Mouse (Mus musculus) cerebellum, adult 18-20 months (tissue): ENCODE measurements around the gene S100pbp.

Experiments
- DNase-seq, 2 experiments: peaks; one replicate each; pipeline ENCODE4 v3.0.0; 2021

The S100pbp gene

DNA sequence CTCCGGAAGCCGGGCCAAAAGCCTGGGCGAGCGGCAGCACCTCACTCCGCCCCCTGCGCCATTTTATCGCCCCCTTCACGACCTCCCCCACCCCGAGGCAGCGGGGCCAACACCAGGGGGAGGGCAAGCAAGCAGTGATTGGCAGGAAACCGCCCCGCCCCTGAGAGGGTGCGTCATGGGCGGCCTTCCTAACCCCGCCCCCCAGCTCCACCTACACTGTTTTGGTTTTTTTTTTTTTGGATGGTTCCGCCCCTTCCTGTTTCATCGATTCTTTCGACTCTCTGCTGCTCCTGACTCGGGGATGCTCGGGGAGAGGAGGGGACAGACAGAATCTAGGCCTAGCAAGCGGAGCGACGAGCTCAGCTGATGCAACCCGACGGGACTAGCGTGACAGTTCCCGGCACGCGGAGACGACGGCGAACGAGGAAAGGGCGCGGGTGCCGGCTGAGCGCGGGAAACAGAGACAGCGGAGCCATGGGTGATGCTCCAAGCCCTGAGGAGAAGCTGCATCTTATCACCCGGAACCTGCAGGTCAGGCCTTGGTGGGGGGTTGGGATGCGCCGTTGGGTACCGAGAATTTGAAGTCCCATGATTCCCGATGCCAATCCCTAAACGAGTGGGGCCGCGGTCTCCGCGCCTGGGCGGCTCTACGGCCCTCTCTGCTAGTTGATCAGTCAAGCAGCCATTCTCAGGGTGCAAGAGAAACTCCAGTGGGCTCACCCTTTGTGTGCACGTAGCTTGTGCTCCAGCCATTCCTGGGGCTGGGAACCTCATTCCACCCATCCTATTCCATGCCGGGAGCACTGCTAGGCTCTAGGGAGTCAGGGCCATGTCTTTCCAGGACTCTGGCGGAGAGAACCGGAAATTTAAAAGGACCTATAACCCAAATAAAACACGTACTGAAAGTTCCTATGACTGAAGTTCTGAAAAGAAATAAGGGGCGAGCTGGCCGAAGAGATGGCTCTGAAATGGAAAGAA lies at the start of gene S100pbp, which contains the start of gene Yars:
TSS of gene S100pbp (minus strand) at position 186 of the 978 bp plus-strand sequence.
TSS of gene Yars (plus strand) at position 219 of the 978 bp plus-strand sequence.
- peak; percentile 96 to 98 for DNase-seq

DNA sequence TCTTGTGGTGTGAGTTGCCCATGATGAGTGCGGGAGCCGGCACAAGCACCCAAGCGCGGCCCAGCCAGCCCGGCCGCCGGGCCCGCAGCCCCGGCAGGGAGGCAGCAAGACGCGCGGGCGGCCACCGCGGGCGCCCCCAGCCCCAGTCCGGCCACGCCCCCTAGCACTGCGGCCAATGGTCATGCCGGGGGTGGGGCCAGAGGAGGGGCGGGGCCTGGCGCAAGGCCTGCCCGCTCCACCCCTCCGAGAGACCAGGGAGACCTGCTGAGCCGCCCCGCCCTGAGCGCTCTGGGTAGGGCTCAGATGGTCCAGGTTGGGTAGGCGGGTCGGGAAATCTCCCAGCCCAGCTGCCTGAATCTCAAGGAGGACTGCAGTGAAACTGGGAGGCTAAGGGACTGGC lies 49.5 kb upstream of the S100pbp start:
- DNase-seq: peak; percentile 80 to 85

DNA sequence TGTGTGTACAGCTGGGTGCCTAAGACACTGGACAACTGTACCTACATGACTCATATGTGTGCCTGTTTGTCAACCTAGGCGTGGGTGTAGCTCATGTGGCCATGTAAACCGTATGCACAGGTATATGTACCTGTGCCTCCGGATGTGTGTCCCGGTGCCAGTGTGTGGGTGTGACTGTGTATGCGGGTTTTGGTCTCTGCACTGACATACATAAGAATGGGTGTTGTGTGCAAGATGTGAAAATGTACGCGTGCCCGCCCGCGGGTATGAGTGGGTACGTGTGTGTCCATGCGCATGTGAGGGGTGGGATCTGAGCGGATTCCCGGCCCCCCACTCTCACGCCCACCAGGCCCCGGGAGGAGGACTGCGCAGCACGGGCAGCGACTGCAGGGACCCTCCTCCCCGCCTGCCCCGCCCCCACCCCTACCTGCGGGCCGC lies 49.1 kb upstream of the S100pbp start:
- peak in 1 of 2 experiments; percentile 52 for DNase-seq

DNA sequence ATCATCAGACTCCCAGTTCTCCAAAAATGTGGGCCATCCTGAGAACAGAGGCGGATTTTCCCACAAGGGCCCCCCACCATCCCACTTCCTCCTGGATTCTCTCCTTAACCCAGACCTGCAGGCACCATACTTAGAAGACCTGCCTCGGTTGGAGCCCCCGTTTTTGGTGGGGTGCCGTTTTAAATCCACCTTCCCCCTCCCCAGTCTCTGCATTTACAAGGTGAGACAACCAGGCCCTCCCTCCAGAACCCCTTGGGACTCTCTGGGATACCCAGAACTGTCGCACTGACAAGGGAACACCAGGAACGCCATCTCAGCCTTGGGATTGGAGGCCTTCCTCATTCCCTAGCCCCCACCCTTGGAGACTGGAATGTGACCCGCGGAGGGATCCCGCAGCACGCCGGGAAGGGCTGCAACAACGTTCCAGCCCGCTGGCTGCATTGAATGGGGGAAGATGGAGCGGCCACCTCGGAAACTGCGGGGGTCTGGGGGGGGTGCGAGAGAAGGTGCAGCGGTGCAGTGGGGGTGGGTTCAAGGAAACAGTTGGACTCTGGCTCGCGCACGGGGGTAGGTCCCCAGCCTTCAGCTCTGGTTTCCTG lies 48.4 kb upstream of the S100pbp start:
- DNase-seq: peak in 1 of 2 experiments; percentile 41

GRCm38 (mm10) chr4:129236236-129236813 lies 46.8 kb upstream of the S100pbp start:
- DNase-seq: no peak

GRCm38 (mm10) chr4:129235147-129235546 lies 45.6 kb upstream of the S100pbp start:
- no peak for DNase-seq

GRCm38 (mm10) chr4:129234488-129234887 lies 45.0 kb upstream of the S100pbp start:
- DNase-seq: no peak

- DNase-seq: no peak
Observed at GRCm38 (mm10) chr4:129232561-129233360, 43.2 kb upstream of the S100pbp start.

- DNase-seq: no peak
Observed at GRCm38 (mm10) chr4:129231594-129232450, 42.3 kb upstream of the S100pbp start.

DNA sequence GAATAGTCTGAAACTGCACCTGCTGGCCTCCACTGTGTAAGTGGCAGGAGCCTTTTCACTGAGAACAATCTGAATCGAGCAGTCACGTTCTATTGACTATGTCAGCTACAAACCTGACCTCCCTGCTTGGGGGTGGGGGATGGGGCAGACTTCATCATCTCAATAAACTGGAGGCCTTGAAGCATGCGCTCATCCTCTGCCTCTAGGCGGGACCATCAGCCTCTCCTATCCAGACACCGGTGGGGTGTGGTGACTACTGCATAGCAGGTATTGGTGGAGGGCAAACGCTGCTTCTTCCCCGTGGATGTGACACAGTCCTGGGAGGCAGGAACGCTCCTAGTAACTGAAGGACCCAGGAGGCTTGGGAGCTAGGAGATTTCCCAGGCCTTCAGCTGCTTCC lies 41.4 kb upstream of the S100pbp start:
- no peak for DNase-seq

DNA sequence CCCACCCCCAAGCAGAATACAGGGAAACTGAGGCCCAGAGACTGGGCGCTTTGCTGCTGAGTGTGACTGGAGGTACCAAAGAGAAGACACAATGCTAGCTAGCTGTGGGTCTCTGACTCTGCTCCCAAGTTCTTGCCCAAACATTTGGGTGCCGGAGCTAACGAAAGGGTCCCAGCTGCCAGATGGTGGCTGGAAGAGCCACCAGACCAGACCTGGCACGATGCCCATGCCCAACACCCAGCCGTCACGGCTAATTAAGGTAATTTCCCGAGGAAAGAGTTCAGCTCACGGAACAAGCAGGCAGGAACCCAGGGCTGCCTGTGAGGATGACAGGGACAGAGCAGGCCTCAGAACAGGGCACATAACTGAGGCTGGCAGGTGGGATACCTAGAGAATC lies 38.5 kb upstream of the S100pbp start:
- DNase-seq: peak in 1 of 2 experiments; percentile 59

- DNase-seq: peak in 1 of 2 experiments; percentile 69
Observed at GRCm38 (mm10) chr4:129227170-129227984, 37.9 kb upstream of the S100pbp start.

DNA sequence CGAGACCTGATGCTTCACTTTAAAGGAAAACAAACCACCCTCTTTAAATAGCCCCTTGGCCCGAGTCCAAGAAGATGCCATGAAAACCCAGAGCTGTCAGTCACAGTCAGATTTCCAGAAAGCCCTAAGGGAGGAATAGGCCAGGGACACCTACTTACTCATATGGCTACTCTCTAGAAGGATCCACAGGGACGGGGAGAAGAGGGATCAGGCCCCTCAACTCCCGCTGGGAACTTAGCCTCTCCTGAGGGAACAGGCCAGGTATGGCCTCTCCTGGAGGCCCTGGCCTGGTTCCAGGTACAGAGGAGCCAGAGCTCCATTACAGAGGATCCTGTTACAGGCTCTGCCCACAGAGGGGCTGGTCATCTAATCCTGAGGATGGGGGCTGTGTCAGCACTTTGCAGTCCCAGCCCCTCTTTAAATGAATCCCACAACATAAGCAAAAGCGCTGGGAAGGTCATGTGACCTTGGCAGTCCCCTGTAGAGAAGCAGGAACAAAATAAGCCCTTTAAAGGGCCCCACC lies 37.0 kb upstream of the S100pbp start:
- peak in 1 of 2 experiments; percentile 59 for DNase-seq

- DNase-seq: peak in 1 of 2 experiments; percentile 54
Observed at GRCm38 (mm10) chr4:129225315-129225714, 35.8 kb upstream of the S100pbp start.

DNA sequence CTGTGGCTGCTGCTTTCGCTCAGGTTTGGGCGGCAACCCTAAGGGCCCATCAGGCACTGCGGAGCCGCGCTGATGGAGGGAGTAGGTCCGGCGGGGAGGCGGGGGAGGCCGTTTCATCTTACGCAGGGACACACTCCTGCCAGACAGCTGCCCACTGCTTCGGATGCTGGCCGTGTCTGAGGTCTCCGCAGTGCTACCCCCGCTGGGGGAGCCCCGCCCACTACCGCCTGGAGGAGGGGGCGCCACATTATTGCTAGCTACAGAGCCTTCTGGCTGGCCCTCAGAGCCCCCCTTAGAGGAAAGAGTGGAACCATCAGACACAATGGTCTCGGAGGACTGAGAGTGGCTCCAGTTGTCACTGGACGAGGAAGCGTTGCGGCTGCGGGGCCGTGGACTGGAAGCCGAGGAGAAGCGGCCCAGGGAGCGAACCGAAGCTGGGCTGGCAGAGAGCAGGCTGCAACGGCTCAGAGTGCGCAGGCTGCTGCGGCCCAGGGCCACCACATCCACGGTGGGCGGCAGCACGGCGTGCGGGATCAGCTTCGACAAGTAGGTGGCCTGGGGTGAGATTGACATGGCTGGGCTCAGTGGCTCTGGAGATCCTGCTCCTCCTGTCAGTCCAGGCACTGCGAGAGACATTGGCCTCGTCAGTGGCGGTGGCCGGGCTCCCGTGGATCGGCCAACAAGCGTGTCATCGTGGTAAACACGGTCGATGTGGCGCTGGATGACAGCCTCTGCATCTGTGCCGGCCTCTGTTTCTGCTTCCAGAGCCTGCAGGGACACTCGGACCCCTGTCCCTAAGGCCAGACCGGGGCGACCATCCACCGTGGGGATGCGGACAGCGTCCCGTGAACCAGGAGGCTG lies 34.1 kb upstream of the S100pbp start:
- no peak for DNase-seq

GRCm38 (mm10) chr4:129222019-129222925 lies 32.7 kb upstream of the S100pbp start:
- no peak for DNase-seq

DNA sequence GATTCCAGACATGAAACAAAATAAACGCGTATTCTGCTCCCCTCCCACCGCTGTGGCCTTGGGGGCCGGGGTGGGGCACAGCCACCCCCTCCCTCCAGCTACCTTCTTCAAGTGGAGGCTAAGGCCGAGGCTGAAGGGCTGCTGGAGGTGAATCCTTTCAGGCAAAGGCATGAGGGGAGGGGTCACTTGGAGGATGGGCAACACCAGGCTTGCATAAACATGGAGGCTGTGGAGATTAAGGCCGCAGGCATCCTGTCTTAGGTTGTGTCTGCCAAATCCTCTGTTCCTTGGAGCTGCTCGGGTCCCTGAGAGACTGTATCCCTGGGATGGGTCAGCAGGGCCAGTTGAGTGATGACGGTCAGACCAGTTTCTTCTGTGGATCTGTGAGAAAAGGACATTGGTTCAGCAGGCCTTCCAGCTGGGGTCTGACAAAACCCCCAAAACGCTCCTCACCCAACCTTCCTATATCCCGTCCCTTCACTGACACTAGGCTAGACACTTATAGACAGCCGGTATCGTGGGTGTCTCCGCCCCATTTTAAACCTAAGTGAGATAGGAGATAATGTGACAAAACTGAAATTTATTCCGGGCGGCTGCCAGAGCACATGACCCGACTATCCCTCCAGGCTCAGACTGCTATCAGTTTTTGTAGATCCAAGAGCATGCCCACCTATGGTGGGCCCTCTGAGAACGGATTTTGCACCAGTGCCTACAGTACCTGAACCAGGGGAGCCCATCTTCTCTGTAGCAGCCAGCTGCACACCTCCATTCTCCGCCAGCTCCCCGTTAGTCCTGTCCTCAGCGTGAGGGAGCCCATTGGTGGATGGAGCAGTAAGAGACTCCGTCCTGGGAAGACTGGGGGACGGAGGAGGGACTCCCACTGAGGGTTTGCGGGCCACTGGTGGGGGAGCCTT lies 31.8 kb upstream of the S100pbp start:
- DNase-seq: no peak
